Mouse (Mus musculus): Measurements from ENCODE around the gene Cnr1.

GRCm38 (mm10) chr4:33904826-33905225 is 19.6 kb upstream of the Cnr1 start:
- no peak for TF ChIP-seq CHD2 (IDR thresholded peaks at IDR 0.05; ENCODE audit: low read depth, low read length)
- TF ChIP-seq ZC3H11A (IDR thresholded peaks at IDR 0.05; ENCODE audit: borderline replicate concordance, low read depth, low read length) = no peak
- TF ChIP-seq ZNF384 (IDR thresholded peaks at IDR 0.05; ENCODE audit: low read depth, low read length) = no peak
- no peak for TF ChIP-seq MAFK (IDR thresholded peaks at IDR 0.05; ENCODE audit: insufficient read depth, low read depth, low read length)
- TF ChIP-seq HCFC1 (IDR thresholded peaks at IDR 0.05; ENCODE audit: borderline replicate concordance, insufficient read depth, low read length) = no peak
